Mouse (Mus musculus): Measurements from ENCODE around the gene Asphd1.

GRCm38 (mm10) chr7:126982054-126982453 lies 32.7 kb upstream of the Asphd1 start:
- no peak for TF ChIP-seq CTCF (IDR thresholded peaks at IDR 0.05; ENCODE audit: extremely low read depth, insufficient read depth, low read length)
- no peak for TF ChIP-seq POLR2A (IDR thresholded peaks at IDR 0.05; ENCODE audit: extremely low read depth, insufficient read depth, low read length)
